Mouse (Mus musculus) kidney, adult 2 months (tissue): ENCODE results near the gene Ccl22. TPM values are rescaled to one million over a fixed set of nuclear protein-coding genes. Genes with fewer than 3 reads are reported as not detected.

Experiments used
- DNase-seq: peaks from one replicate; pipeline ENCODE4 v3.0.0; 2021
- H3K27ac ChIP-seq: fragments of 200-500 bp; 2 replicates; pipeline ENCODE4 v1.5.1; 2012; ENCODE audit warnings: low read depth, low read length, control low read depth, inconsistent platforms; ENCODE audit not compliant: insufficient read depth
- H3K27me3 ChIP-seq: fragments of 200-500 bp; replicated peaks from 2 replicates; pipeline ENCODE4 v1.6.1; 2012; ENCODE audit warnings: mild to moderate bottlenecking, moderate library complexity, low read length, inconsistent platforms; ENCODE audit not compliant: control insufficient read depth, insufficient read depth
- H3K36me3 ChIP-seq: fragments of 200-500 bp; 2 replicates; pipeline ENCODE4 v1.6.1; 2012; ENCODE audit warnings: mild to moderate bottlenecking, moderate library complexity, low read length, inconsistent platforms; ENCODE audit not compliant: control insufficient read depth, insufficient read depth
- H3K4me1 ChIP-seq: fragments of 200-500 bp; 2 replicates; pipeline ENCODE4 v1.6.1; 2011; ENCODE audit warnings: low read length; ENCODE audit not compliant: control insufficient read depth, insufficient read depth
- H3K4me3 ChIP-seq: fragments of 200-500 bp; 2 replicates; pipeline ENCODE4 v1.5.1; 2011; ENCODE audit warnings: mild to moderate bottlenecking, low read depth, low read length, control low read depth; ENCODE audit not compliant: insufficient read depth
- CTCF ChIP-seq: fragments of 200-500 bp; conservative IDR thresholded peaks from 2 replicates; pipeline ENCODE4 v1.5.1; 2011; ENCODE audit warnings: low read depth, mild to moderate bottlenecking, control low read depth, low read length, moderate library complexity, mixed read lengths; ENCODE audit not compliant: insufficient read depth, insufficient read length
- POLR2A ChIP-seq: fragments of 200-500 bp; IDR thresholded peaks from one replicate; pipeline ENCODE4 v1.6.1; 2011; ENCODE audit warnings: low read depth, low read length, control low read depth
- WGBS: fragments of 180-500 bp; shearing (Covaris S2); methylation state at CpG from one replicate; pipeline ENCODE4 v1.1.7; 2018; 5-methylcytosine and 5-hydroxymethylcytosine counted together
- polyA plus RNA-seq: library from polyadenylated mRNA; depleted of rRNA; stranded (reverse); fragments of >200 nt; gene quantifications from 2 replicates; pipeline ENCODE4 v1.2.3, GENCODE M21; 2012; rRNA removed

Ccl22 gene
- polyA plus RNA-seq, 1 experiment: 3.7 TPM

GRCm38 (mm10) chr8:94800278-94800968 is 55.0 kb downstream of the Ccl22 start:
- no peak for DNase-seq
- WGBS: 46% methylated on average over 7 of the region's 7 CpGs
- Histone ChIP-seq H3K4me1 (no peaks in the 10 kb centered on the region), H3K27ac (no peak overlapping the region), H3K36me3 (no peaks in the 10 kb centered on the region), H3K27me3 (no peaks in the 10 kb centered on the region), H3K4me3 (no peak overlapping the region)
- TF ChIP-seq POLR2A: no peak
- no peak for TF ChIP-seq CTCF

Other genes with a start within 250 kb of the Ccl22 start
- gene Cpne2, start 212.6 kb upstream of the Ccl22 start, polyA plus RNA-seq: 28.9 and 31.5 TPM in 2 replicates
- 11.5 TPM in 2 replicates for gene Rspry1, start 143.7 kb upstream of the Ccl22 start, polyA plus RNA-seq
- 18.2 and 20.9 TPM in 2 replicates for gene Fam192a, start 143.6 kb upstream of the Ccl22 start, polyA plus RNA-seq
- 76.2 and 77.2 TPM in 2 replicates for gene Arl2bp, start 79.0 kb upstream of the Ccl22 start, polyA plus RNA-seq
- gene Pllp, start 49.3 kb upstream of the Ccl22 start, polyA plus RNA-seq: 160 and 166 TPM in 2 replicates
- 148 and 169 TPM in 2 replicates for gene Cx3cl1, start 26.4 kb downstream of the Ccl22 start, polyA plus RNA-seq
- gene Ccl17, start 64.9 kb downstream of the Ccl22 start, polyA plus RNA-seq: 0.64 and 1.0 TPM in 2 replicates
- 378 and 521 TPM in 2 replicates for gene Coq9, start 92.7 kb downstream of the Ccl22 start, polyA plus RNA-seq
- gene Ciapin1, start 92.8 kb downstream of the Ccl22 start, polyA plus RNA-seq: 55.8 and 71.2 TPM in 2 replicates
- 107 and 112 TPM in 2 replicates for gene Polr2c, start 111.9 kb downstream of the Ccl22 start, polyA plus RNA-seq
- 20.2 and 21.7 TPM in 2 replicates for gene Dok4, start 130.7 kb downstream of the Ccl22 start, polyA plus RNA-seq
- 5.7 and 6.8 TPM in 2 replicates for gene Ccdc102a, start 172.5 kb downstream of the Ccl22 start, polyA plus RNA-seq
- 0.56 and 2.6 TPM in 2 replicates for gene Adgrg5, start 178.1 kb downstream of the Ccl22 start, polyA plus RNA-seq
- 342 and 447 TPM in 2 replicates for gene Adgrg1, start 229.2 kb downstream of the Ccl22 start, polyA plus RNA-seq